Mouse (Mus musculus) intestine, embryonic 14.5 days (tissue): ENCODE results near the gene Mtx3. TPM values are rescaled to one million over a fixed set of nuclear protein-coding genes. Genes with fewer than 3 reads are reported as not detected.
A peak's percentile ranks its signal among the peaks of the same experiment; 100 is the strongest.

Source experiments
- ATAC-seq: fragments of 200-750 bp; cut with Nextera tagmentation; replicated peaks from 2 replicates; pipeline ENCODE4 v1.8.0; 2017; ENCODE audit warnings: low read depth, moderate number of reproducible peaks, moderate TSS enrichment, moderate library complexity; ENCODE audit not compliant: low FRiP score, low TSS enrichment
- DNase-seq: peaks from one replicate; pipeline ENCODE4 v3.0.0-alpha.2; 2018; ENCODE audit warnings: low spot score
- H3K27ac ChIP-seq: fragments of 300-500 bp; sonication (generic); 2 replicates; pipeline ENCODE4 v1.5.1; 2014; ENCODE audit warnings: low read depth, mild to moderate bottlenecking, control low read depth
- H3K27me3 ChIP-seq: fragments of 300-500 bp; sonication (generic); replicated peaks from 2 replicates; pipeline ENCODE4 v1.6.1; 2014; ENCODE audit warnings: low read length, control low read depth; ENCODE audit not compliant: control insufficient read depth, insufficient read depth
- H3K36me3 ChIP-seq: fragments of 300-500 bp; sonication (generic); 2 replicates; pipeline ENCODE4 v1.6.1; 2014; ENCODE audit warnings: low read length, control low read depth; ENCODE audit not compliant: control insufficient read depth, insufficient read depth
- H3K4me1 ChIP-seq: fragments of 300-500 bp; sonication (generic); replicated peaks from 2 replicates; pipeline ENCODE4 v1.6.1; 2014; ENCODE audit warnings: low read length, control low read depth, mixed read lengths; ENCODE audit not compliant: control insufficient read depth, insufficient read depth
- H3K4me2 ChIP-seq: fragments of 300-500 bp; sonication (generic); 2 replicates; pipeline ENCODE4 v1.6.1; 2014; ENCODE audit warnings: low read length
- H3K4me3 ChIP-seq: fragments of 300-500 bp; sonication (generic); 2 replicates; pipeline ENCODE4 v1.5.1; 2014; ENCODE audit warnings: low read depth, low read length, control low read depth, mixed read lengths
- H3K9ac ChIP-seq: fragments of 300-500 bp; sonication (generic); 2 replicates; pipeline ENCODE4 v1.6.1; 2014; ENCODE audit warnings: mild to moderate bottlenecking, low read length
- H3K9me3 ChIP-seq: fragments of 300-500 bp; sonication (generic); 2 replicates; pipeline ENCODE4 v1.6.1; 2016; ENCODE audit warnings: low read length, control low read depth; ENCODE audit not compliant: control insufficient read depth
- WGBS: fragments of 180-500 bp; shearing (Covaris S2); extraction: QIAGEN DNeasy Blood & Tissue Kit; methylation state at CpG from one replicate; pipeline ENCODE4 v1.1.7; 2014; 5-methylcytosine and 5-hydroxymethylcytosine counted together
- polyA plus RNA-seq: library from polyadenylated mRNA; unstranded; fragments of >200 nt; fragmentation: Nextera tagmentation; extraction: Ambion mirVana; gene quantifications from 2 replicates; pipeline ENCODE4 v1.2.1, GENCODE M21; 2014

The Mtx3 gene
- polyA plus RNA-seq, 1 experiment from 2014 or later: 6.3 TPM

- Histone ChIP-seq H3K4me3 (no peak overlapping the region), H3K4me1 (peaks cover 14% of the 10 kb centered on the region), H3K9ac (no peak overlapping the region), H3K9me3 (no peaks in the 10 kb centered on the region), H3K27ac (no peak overlapping the region), H3K27me3 (no peaks in the 10 kb centered on the region), H3K36me3 (no peaks in the 10 kb centered on the region), H3K4me2 (no peak overlapping the region)
- ATAC-seq: no peak
- no peak for DNase-seq
- 71% methylated on average over 4 of the region's 4 CpGs for WGBS
Measured at GRCm38 (mm10) chr13:92833162-92833561, 11.4 kb upstream of the Mtx3 start.

GRCm38 (mm10) chr13:92846438-92846837 lies 1.9 kb downstream of the Mtx3 start:
- DNase-seq (no peak), ATAC-seq (no peak)
- Histone ChIP-seq H3K4me2 (no peak overlapping the region), H3K4me3 (no peak overlapping the region), H3K9me3 (no peaks in the 10 kb centered on the region), H3K36me3 (peaks cover 44% of the 10 kb centered on the region), H3K27me3 (no peaks in the 10 kb centered on the region), H3K4me1 (peaks cover 6% of the 10 kb centered on the region; the same call in 1 of the 2 replicates), H3K27ac (no peak overlapping the region), H3K9ac (no peak overlapping the region)
- 63% methylated on average over 4 of the region's 4 CpGs for WGBS

DNA sequence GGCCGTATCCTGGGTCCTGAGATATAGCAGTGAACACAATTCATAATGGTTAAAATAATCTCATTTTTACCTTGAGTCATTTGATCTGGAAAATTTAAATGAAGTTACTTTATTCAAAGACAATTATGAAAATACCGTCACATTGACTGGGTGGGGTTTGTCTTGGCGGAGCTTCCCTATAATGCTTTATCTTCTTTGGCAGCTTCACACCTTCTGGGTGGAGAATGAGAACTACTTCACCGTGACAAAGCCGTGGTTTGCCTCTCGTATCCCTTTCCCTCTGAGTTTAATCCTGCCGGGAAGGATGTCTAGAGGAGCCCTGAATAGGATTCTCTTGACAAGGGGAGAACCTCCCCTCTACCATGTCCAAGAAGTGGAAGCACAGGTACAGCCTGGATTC lies 2.8 kb downstream of the Mtx3 start:
- Histone ChIP-seq H3K4me2 (no peak overlapping the region), H3K9ac (no peak overlapping the region), H3K4me3 (no peak overlapping the region), H3K27ac (no peak overlapping the region), H3K27me3 (no peaks in the 10 kb centered on the region), H3K36me3 (peaks cover 53% of the 10 kb centered on the region), H3K9me3 (no peaks in the 10 kb centered on the region), H3K4me1 (peaks cover 6% of the 10 kb centered on the region; the same call in 1 of the 2 replicates)
- WGBS: 93% methylated on average over 7 of the region's 7 CpGs
- no peak for ATAC-seq
- DNase-seq: peak; percentile 38

DNA sequence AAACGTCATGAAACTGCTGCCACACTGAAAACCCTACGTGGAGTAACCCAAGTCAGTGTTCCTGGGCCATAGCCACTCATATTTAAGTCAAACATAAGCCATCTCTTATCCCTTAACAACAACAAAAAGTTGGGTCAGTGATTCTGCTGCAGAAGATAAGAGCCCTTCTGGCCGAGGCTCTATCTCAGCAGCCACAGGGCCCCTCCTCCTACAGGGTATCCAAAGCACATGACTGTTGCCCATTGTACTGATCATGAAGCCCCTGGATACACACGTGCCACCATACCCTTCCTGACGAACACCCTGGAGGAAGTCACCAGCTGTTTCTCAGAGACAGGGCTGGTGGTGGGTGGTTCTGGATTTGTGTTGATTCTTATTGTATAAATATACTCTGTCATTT lies 3.4 kb downstream of the Mtx3 start:
- no peak for ATAC-seq
- no peaks in the 10 kb centered on the region for H3K9me3 ChIP-seq
- no peaks in the 10 kb centered on the region for H3K27me3 ChIP-seq
- WGBS: 69% methylated on average over 5 of the region's 5 CpGs
- no peak overlapping the region for H3K4me2 ChIP-seq
- no peak overlapping the region for H3K4me3 ChIP-seq
- peak; percentile 37 for DNase-seq
- no peak overlapping the region for H3K27ac ChIP-seq
- H3K9ac ChIP-seq: no peak overlapping the region
- peaks cover 58% of the 10 kb centered on the region for H3K36me3 ChIP-seq
- peaks cover 6% of the 10 kb centered on the region; the same call in 1 of the 2 replicates for H3K4me1 ChIP-seq

GRCm38 (mm10) chr13:92855901-92856300 lies 11.3 kb downstream of the Mtx3 start:
- Histone ChIP-seq H3K27me3 (no peaks in the 10 kb centered on the region), H3K36me3 (peaks cover 46% of the 10 kb centered on the region), H3K27ac (no peak overlapping the region), H3K9ac (no peak overlapping the region), H3K9me3 (no peaks in the 10 kb centered on the region), H3K4me3 (no peak overlapping the region), H3K4me2 (no peak overlapping the region), H3K4me1 (no peaks in the 10 kb centered on the region)
- 75% methylated on average over 4 of the region's 4 CpGs for WGBS
- no peak for DNase-seq
- ATAC-seq: no peak

- WGBS: 61% methylated on average over 5 of the region's 5 CpGs
- DNase-seq: no peak
Measured at GRCm38 (mm10) chr13:92858808-92859207, 14.2 kb downstream of the Mtx3 start.

GRCm38 (mm10) chr13:92859959-92860358 lies 15.4 kb downstream of the Mtx3 start:
- ATAC-seq: no peak
- H3K4me1 ChIP-seq: peaks cover 7% of the 10 kb centered on the region; the same call in 1 of the 2 replicates
- no peak for DNase-seq
- no peaks in the 10 kb centered on the region for H3K27me3 ChIP-seq
- 72% methylated on average over 4 of the region's 4 CpGs for WGBS
- no peak overlapping the region for H3K9ac ChIP-seq
- H3K4me2 ChIP-seq: no peak overlapping the region
- no peak overlapping the region for H3K27ac ChIP-seq
- peaks cover 9% of the 10 kb centered on the region; the same call in 1 of the 2 replicates for H3K36me3 ChIP-seq
- H3K9me3 ChIP-seq: no peaks in the 10 kb centered on the region
- H3K4me3 ChIP-seq: no peak overlapping the region

More at GRCm38 (mm10) chr13:92858808-92859207, 14.2 kb downstream of the Mtx3 start:
- Histone ChIP-seq H3K9ac (no peak overlapping the region), H3K4me3 (no peak overlapping the region), H3K9me3 (no peaks in the 10 kb centered on the region), H3K4me1 (no peaks in the 10 kb centered on the region), H3K4me2 (no peak overlapping the region), H3K27ac (no peak overlapping the region), H3K36me3 (peaks cover 20% of the 10 kb centered on the region), H3K27me3 (no peaks in the 10 kb centered on the region)
- no peak for ATAC-seq

GRCm38 (mm10) chr13:92865358-92865757 lies 20.8 kb downstream of the Mtx3 start:
- Histone ChIP-seq H3K4me2 (no peak overlapping the region), H3K4me1 (peaks cover 17% of the 10 kb centered on the region), H3K9ac (no peak overlapping the region), H3K27me3 (no peaks in the 10 kb centered on the region), H3K4me3 (no peak overlapping the region), H3K36me3 (no peaks in the 10 kb centered on the region), H3K27ac (peak overlapping the region; percentile 43; the same call in 1 of the 2 replicates), H3K9me3 (no peaks in the 10 kb centered on the region)
- DNase-seq (no peak), ATAC-seq (no peak)
- WGBS: 28% methylated on average over 7 of the region's 7 CpGs

DNA sequence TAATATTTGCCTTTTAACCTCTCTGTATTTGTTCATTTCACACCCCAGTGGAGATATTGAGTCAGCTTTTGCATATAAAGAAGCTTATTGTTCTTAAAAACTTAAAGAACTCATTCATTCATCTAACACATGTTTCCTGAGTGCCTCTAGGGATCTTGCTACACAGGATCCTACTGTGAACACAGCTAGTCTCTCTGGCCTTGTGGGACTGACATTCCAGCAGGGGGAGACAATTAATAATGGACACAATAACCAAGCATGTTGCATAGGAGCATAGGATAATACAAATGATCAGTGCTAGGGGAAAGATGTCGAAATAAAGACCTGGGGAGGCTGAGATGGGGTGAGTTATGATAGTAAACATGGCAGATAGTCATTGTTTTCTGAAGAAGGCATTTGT lies 22.1 kb downstream of the Mtx3 start:
- Histone ChIP-seq H3K4me2 (no peak overlapping the region), H3K27me3 (no peaks in the 10 kb centered on the region), H3K4me1 (peaks cover 17% of the 10 kb centered on the region), H3K27ac (no peak overlapping the region), H3K4me3 (no peak overlapping the region), H3K9ac (no peak overlapping the region), H3K9me3 (no peaks in the 10 kb centered on the region), H3K36me3 (no peaks in the 10 kb centered on the region)
- WGBS: 75% methylated on average over 1 of the region's 1 CpGs
- ATAC-seq: no peak
- DNase-seq: no peak
